Mouse (Mus musculus): ENCODE results near the gene Hdac1. TPM values are rescaled to one million over a fixed set of nuclear protein-coding genes. Genes with fewer than 3 reads are reported as not detected.
A peak's percentile ranks its signal among the peaks of the same experiment; 100 is the strongest.

Gene Hdac1
- polyA plus RNA-seq, 1 experiment from 2014 or later: 80.5 TPM

GRCm38 (mm10) chr4:129577688-129578087 is 35.2 kb upstream of the Hdac1 start:
- Histone ChIP-seq H3K9me3 (ENCODE audit: control insufficient read depth, low read length) (no peaks in the 10 kb centered on the region), H3K27me3 (replicated peaks; ENCODE audit: control insufficient read depth, insufficient read depth, low read length) (no peaks in the 10 kb centered on the region), H3K4me3 (ENCODE audit: low read length) (no peak overlapping the region), H3K9ac (ENCODE audit: low read depth, low read length) (no peak overlapping the region), H3K4me1 (ENCODE audit: control insufficient read depth, insufficient read depth, low read depth, low read length) (peaks cover 3% of the 10 kb centered on the region; the same call in 1 of the 2 replicates), H3K27ac (ENCODE audit: low read depth, low read length) (no peak overlapping the region), H3K4me2 (ENCODE audit: low read length) (no peak overlapping the region), H3K36me3 (ENCODE audit: control insufficient read depth, insufficient read depth, low read length) (no peaks in the 10 kb centered on the region)
- ATAC-seq: no peak
- 79% methylated on average over 7 of the region's 7 CpGs for WGBS

- Histone ChIP-seq H3K4me3 (ENCODE audit: low read length) (no peak overlapping the region), H3K27me3 (replicated peaks; ENCODE audit: control insufficient read depth, insufficient read depth, low read length) (no peaks in the 10 kb centered on the region), H3K36me3 (ENCODE audit: control insufficient read depth, insufficient read depth, low read length) (no peaks in the 10 kb centered on the region), H3K27ac (ENCODE audit: low read depth, low read length) (no peak overlapping the region), H3K4me2 (ENCODE audit: low read length) (peak overlapping the region; percentile 6), H3K9me3 (ENCODE audit: control insufficient read depth, low read length) (no peaks in the 10 kb centered on the region), H3K4me1 (ENCODE audit: control insufficient read depth, insufficient read depth, low read depth, low read length) (peaks cover 3% of the 10 kb centered on the region; the same call in 1 of the 2 replicates), H3K9ac (ENCODE audit: low read depth, low read length) (no peak overlapping the region; the same call in 1 of the 2 replicates)
- WGBS: 27% methylated on average over 21 of the region's 21 CpGs
- no peak for ATAC-seq
Observed at GRCm38 (mm10) chr4:129576863-129577491, 34.5 kb upstream of the Hdac1 start.

DNA sequence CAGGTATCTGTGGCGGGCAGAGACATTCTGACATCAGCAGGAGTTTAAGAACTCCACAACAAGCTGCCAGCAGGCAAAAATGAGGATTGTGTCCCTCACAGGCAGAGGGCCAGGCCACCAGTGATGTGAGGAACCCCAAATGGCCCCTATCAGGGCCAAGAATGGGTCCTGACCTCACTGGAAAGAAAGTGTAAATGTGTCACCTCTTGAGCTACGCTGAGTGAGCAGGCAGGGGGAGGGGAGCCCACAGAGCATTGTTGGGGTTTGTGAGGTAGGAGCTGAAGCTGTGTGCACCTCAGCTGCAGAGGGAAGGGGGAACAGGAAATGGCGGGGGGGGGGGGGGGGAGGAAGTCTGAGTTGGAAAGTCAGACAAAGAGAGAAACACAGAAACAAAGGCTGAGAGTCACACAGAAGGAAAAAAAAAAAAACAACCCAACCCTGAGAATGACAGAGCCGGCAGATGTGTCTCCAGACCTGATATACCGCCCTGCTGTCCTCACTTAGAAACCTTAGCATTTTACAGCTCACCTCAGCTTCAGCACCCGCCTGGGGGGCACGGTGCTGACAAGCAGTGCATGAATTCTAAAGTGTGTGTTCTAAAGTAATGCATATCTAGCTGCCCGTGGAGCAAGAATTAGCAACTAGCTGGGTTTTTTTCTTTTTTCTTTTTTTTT is 32.8 kb upstream of the Hdac1 start:
- WGBS: 59% methylated on average over 7 of the region's 8 CpGs
- Histone ChIP-seq H3K4me2 (ENCODE audit: low read length) (no peak overlapping the region), H3K4me1 (ENCODE audit: control insufficient read depth, insufficient read depth, low read depth, low read length) (peaks cover 3% of the 10 kb centered on the region; the same call in 1 of the 2 replicates)

DNA sequence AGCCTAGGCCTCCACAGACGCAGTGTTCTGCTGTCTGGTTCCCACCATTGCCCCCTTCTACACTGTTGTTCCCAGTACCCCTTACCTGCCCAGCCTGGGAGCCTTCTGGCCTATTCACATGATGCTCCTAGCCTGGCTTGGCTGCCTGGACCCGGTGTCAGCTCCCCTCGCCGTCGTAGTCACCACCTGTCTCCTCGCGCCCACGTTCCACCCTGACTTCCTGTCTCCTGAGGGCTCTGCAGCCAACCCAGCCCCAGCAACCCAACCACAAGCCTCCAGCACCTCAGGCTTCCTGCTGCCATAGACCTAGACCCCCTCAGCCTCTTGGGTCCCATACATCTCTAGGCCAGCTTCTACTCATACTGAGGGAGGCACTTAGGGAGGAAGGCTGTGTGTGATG is 30.9 kb upstream of the Hdac1 start, which contains the start of gene Lck:
Gene Lck (minus strand): TSS at position 212 of the 400 bp plus-strand sequence.
- H3K36me3 ChIP-seq (ENCODE audit: control insufficient read depth, insufficient read depth, low read length): no peaks in the 10 kb centered on the region
- H3K27ac ChIP-seq (ENCODE audit: low read depth, low read length): no peak within 1 kb of the TSS
- 93% methylated on average over 8 of the region's 8 CpGs for WGBS
- H3K4me2 ChIP-seq (ENCODE audit: low read length): no peak within 1 kb of the TSS
- no peaks in the 10 kb centered on the region for H3K27me3 ChIP-seq (replicated peaks; ENCODE audit: control insufficient read depth, insufficient read depth, low read length)
- no peak within 1 kb of the TSS for H3K4me3 ChIP-seq (ENCODE audit: low read length)
- no peak within 1 kb of the TSS for H3K9ac ChIP-seq (ENCODE audit: low read depth, low read length)
- no peaks in the 10 kb centered on the region for H3K9me3 ChIP-seq (ENCODE audit: control insufficient read depth, low read length)
- peaks cover 3% of the 10 kb centered on the region; the same call in 1 of the 2 replicates for H3K4me1 ChIP-seq (ENCODE audit: control insufficient read depth, insufficient read depth, low read depth, low read length)
- no peak for ATAC-seq

More for the DNA sequence above, 32.8 kb upstream of the Hdac1 start:
- no peak overlapping the region for H3K27ac ChIP-seq (ENCODE audit: low read depth, low read length)
- no peaks in the 10 kb centered on the region for H3K36me3 ChIP-seq (ENCODE audit: control insufficient read depth, insufficient read depth, low read length)
- H3K9me3 ChIP-seq (ENCODE audit: control insufficient read depth, low read length): no peaks in the 10 kb centered on the region
- no peak for ATAC-seq
- no peak overlapping the region for H3K9ac ChIP-seq (ENCODE audit: low read depth, low read length)
- H3K4me3 ChIP-seq (ENCODE audit: low read length): no peak overlapping the region
- H3K27me3 ChIP-seq (replicated peaks; ENCODE audit: control insufficient read depth, insufficient read depth, low read length): no peaks in the 10 kb centered on the region

DNA sequence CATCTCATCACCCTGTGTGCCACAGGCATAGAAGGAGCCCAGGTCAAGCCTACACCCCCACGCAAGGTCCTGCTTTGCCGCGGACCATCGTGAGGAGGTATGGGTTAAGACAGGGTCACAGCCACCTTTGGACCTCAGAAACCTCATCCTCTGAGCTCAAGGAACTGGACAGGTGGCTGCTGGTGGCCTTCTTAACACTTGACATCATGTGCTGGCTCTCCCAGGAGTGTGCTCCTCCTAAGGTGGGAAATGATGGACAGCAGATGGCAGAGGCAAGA is 30.5 kb upstream of the Hdac1 start:
- Histone ChIP-seq H3K36me3 (ENCODE audit: control insufficient read depth, insufficient read depth, low read length) (no peaks in the 10 kb centered on the region), H3K9me3 (ENCODE audit: control insufficient read depth, low read length) (no peaks in the 10 kb centered on the region), H3K27ac (ENCODE audit: low read depth, low read length) (no peak overlapping the region), H3K9ac (ENCODE audit: low read depth, low read length) (no peak overlapping the region), H3K4me1 (ENCODE audit: control insufficient read depth, insufficient read depth, low read depth, low read length) (peaks cover 3% of the 10 kb centered on the region; the same call in 1 of the 2 replicates), H3K4me3 (ENCODE audit: low read length) (no peak overlapping the region), H3K27me3 (replicated peaks; ENCODE audit: control insufficient read depth, insufficient read depth, low read length) (no peaks in the 10 kb centered on the region), H3K4me2 (ENCODE audit: low read length) (no peak overlapping the region)
- no peak for ATAC-seq
- WGBS: 95% methylated on average over 4 of the region's 4 CpGs

- no peak overlapping the region for H3K4me2 ChIP-seq (ENCODE audit: low read length)
- no peak overlapping the region for H3K9ac ChIP-seq (ENCODE audit: low read depth, low read length)
- H3K27me3 ChIP-seq (replicated peaks; ENCODE audit: control insufficient read depth, insufficient read depth, low read length): no peaks in the 10 kb centered on the region
- no peak overlapping the region for H3K4me3 ChIP-seq (ENCODE audit: low read length)
- H3K9me3 ChIP-seq (ENCODE audit: control insufficient read depth, low read length): no peaks in the 10 kb centered on the region
- WGBS: 87% methylated on average over 13 of the region's 13 CpGs
- H3K27ac ChIP-seq (ENCODE audit: low read depth, low read length): no peak overlapping the region
- ATAC-seq: no peak
- H3K4me1 ChIP-seq (ENCODE audit: control insufficient read depth, insufficient read depth, low read depth, low read length): peaks cover 3% of the 10 kb centered on the region; the same call in 1 of the 2 replicates
- no peaks in the 10 kb centered on the region for H3K36me3 ChIP-seq (ENCODE audit: control insufficient read depth, insufficient read depth, low read length)
Observed at GRCm38 (mm10) chr4:129572236-129573092, 30.0 kb upstream of the Hdac1 start.

- Histone ChIP-seq H3K4me2 (ENCODE audit: low read length) (no peak overlapping the region), H3K9ac (ENCODE audit: low read depth, low read length) (no peak overlapping the region), H3K27me3 (replicated peaks; ENCODE audit: control insufficient read depth, insufficient read depth, low read length) (no peaks in the 10 kb centered on the region), H3K4me1 (ENCODE audit: control insufficient read depth, insufficient read depth, low read depth, low read length) (no peaks in the 10 kb centered on the region), H3K27ac (ENCODE audit: low read depth, low read length) (no peak overlapping the region), H3K36me3 (ENCODE audit: control insufficient read depth, insufficient read depth, low read length) (no peaks in the 10 kb centered on the region), H3K4me3 (ENCODE audit: low read length) (no peak overlapping the region), H3K9me3 (ENCODE audit: control insufficient read depth, low read length) (no peaks in the 10 kb centered on the region)
- WGBS: 75% methylated on average over 8 of the region's 8 CpGs
- ATAC-seq: no peak
Observed at GRCm38 (mm10) chr4:129571551-129572084, 29.1 kb upstream of the Hdac1 start.

DNA sequence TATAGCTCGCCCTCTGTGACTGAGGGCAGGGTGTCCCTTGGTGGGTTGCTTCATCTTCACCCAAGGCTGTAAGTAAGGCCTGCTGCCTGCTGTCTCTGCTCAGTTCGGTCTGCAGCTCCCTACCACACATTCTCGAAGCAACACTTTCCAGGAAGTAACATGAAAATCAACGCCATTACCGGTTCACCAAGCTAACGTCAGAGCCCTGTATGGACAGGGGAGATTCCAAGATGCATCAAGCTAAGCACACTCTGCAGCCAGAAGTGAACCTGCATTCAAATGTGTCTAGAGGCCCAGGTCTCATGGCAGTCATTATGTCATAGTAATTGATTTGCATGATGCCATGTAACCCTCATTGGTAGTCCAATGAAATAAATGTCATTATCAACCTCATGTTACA is 27.5 kb upstream of the Hdac1 start:
- Histone ChIP-seq H3K9ac (ENCODE audit: low read depth, low read length) (no peak overlapping the region), H3K4me1 (ENCODE audit: control insufficient read depth, insufficient read depth, low read depth, low read length) (no peaks in the 10 kb centered on the region), H3K27me3 (replicated peaks; ENCODE audit: control insufficient read depth, insufficient read depth, low read length) (no peaks in the 10 kb centered on the region), H3K4me3 (ENCODE audit: low read length) (no peak overlapping the region), H3K4me2 (ENCODE audit: low read length) (no peak overlapping the region), H3K27ac (ENCODE audit: low read depth, low read length) (no peak overlapping the region), H3K9me3 (ENCODE audit: control insufficient read depth, low read length) (no peaks in the 10 kb centered on the region), H3K36me3 (ENCODE audit: control insufficient read depth, insufficient read depth, low read length) (no peaks in the 10 kb centered on the region)
- 94% methylated on average over 6 of the region's 6 CpGs for WGBS
- no peak for ATAC-seq

GRCm38 (mm10) chr4:129568366-129568765 is 25.9 kb upstream of the Hdac1 start:
- no peak overlapping the region for H3K4me3 ChIP-seq (ENCODE audit: low read length)
- ATAC-seq: no peak
- H3K27ac ChIP-seq (ENCODE audit: low read depth, low read length): no peak overlapping the region
- H3K4me2 ChIP-seq (ENCODE audit: low read length): no peak overlapping the region
- no peaks in the 10 kb centered on the region for H3K36me3 ChIP-seq (ENCODE audit: control insufficient read depth, insufficient read depth, low read length)
- 95% methylated on average over 7 of the region's 7 CpGs for WGBS
- H3K4me1 ChIP-seq (ENCODE audit: control insufficient read depth, insufficient read depth, low read depth, low read length): no peaks in the 10 kb centered on the region
- no peak overlapping the region for H3K9ac ChIP-seq (ENCODE audit: low read depth, low read length)
- no peaks in the 10 kb centered on the region for H3K27me3 ChIP-seq (replicated peaks; ENCODE audit: control insufficient read depth, insufficient read depth, low read length)
- no peaks in the 10 kb centered on the region for H3K9me3 ChIP-seq (ENCODE audit: control insufficient read depth, low read length)

All from hindbrain, embryonic 16.5 days (tissue).